Mouse (Mus musculus) stomach, postnatal 0 days (tissue): ENCODE results near the gene Pithd1.
A peak's percentile ranks its signal among the peaks of the same experiment; 100 is the strongest.

Experiments used
- CTCF ChIP-seq: IDR thresholded peaks from 2 replicates; pipeline ENCODE4 v1.5.1; 2016; ENCODE audit warnings: antibody characterized with exemption, low read depth, mild to moderate bottlenecking, moderate library complexity
- EP300 ChIP-seq: optimal IDR thresholded peaks from 2 replicates; pipeline ENCODE3; 2016; ENCODE audit warnings: antibody characterized with exemption

DNA sequence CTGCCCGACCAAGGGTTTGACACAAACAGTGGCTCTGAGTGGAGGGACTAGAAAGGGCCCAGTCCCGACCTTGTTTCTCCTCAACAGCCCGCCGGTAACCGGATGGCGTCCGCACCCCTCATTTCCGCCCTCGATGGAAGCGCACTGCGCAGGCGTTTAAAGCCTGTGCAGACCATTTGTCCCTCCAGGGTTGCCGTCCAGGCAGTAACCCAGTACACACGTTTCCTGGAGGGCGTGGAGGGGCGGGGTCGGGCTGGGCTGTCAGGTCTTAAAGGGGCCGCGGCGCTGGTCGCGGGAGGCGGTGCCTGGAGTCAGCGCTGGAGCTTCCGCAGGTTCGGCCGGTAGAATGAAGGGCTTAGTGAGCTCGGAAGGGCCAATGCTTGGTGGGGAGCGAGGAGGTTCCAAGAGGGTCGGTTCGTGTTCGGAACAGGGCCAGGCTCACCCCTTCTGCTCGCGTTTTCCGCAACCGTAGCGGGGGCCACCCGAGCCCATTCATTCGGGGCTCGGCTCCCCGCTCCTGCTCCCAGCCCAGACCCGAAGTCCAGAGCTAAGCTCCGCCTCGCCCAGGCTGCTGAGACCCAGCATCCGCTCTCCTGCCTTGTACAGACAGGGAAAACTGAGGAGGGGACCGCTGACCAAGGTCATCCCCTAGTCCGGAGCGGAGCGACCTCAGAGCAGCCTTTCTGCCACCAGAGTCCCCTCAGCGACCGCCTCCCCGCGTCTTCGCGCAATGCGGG is 23.4 kb downstream of the Pithd1 start, which contains the start of gene Gale:
- TF ChIP-seq CTCF: no peak
- peak; percentile 63 for TF ChIP-seq EP300
